Mouse (Mus musculus) megakaryocyte-erythroid progenitor cell, adult 5-6 weeks (primary cell): ENCODE measurements at regions not wholly inside any gene's neighbourhood (a gene's known extent, or its start where the extent isn't known, plus 50 kb on each side); places are given as distances from the start of the nearest gene placed in this dataset.

Experiments used
- ATAC-seq: replicated peaks from 2 replicates; pipeline ENCODE4 v1.8.0; 2016; ENCODE audit warnings: mild to moderate bottlenecking, inconsistent platforms; ENCODE audit not compliant: severe bottlenecking, poor library complexity, low FRiP score, low TSS enrichment

- no peak for ATAC-seq
These were observed 63.8 kb upstream of the Cdh5 start for GRCm38 (mm10) chr8:104037611-104038010.

GRCm38 (mm10) chr8:104039526-104039925, 61.9 kb upstream of the Cdh5 start:
- no peak for ATAC-seq

- ATAC-seq: no peak
These were observed 59.9 kb upstream of the Cdh5 start for GRCm38 (mm10) chr8:104041522-104041921.

GRCm38 (mm10) chr8:104042434-104042833, 59.0 kb upstream of the Cdh5 start:
- ATAC-seq: no peak

DNA sequence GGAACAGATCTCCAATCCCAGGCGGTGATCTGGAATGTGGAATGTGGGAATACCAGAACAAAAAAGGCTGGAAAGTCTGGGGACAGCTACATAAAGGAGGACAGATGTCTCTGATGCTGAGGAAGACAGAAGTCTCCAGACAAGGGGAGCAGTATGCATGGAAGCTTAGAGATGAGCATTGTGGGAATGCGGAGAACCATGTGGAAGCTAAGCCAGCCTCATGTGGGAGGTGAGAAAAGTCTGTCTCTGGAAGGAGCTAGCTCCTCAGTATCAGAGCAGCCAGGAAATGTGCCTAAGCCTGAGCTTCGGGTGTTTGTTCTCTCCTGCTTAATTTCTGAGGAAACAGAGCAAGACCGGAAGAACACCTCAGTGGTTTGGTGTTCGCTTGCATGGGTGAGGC, 53.4 kb upstream of the Cdh5 start:
- no peak for ATAC-seq

GRCm38 (mm10) chr8:104049181-104049580, 52.2 kb upstream of the Cdh5 start:
- ATAC-seq: no peak

- peak; percentile 89 for ATAC-seq
These were observed 50.5 kb upstream of the Cdh5 start for GRCm38 (mm10) chr8:104050694-104051539.

- ATAC-seq: no peak
These were observed 49.9 kb upstream of the Cdh5 start for GRCm38 (mm10) chr8:104051540-104051882.
